In genomic region chr6:127094565-127094964, GRCm38 (mm10) we compare ENCODE assay signal across 10 mouse cellular contexts. TPM values are rescaled to one million over a fixed set of nuclear protein-coding genes. Genes with fewer than 3 reads are reported as not detected.
DNase-seq lines count a peak whose midpoint lies in the region; ATAC-seq and TF ChIP-seq lines count a peak whose summit lies in the region.
"Had no signal": no experiment of that assay in that cellular context is flagged by ENCODE, and none has a peak within 500 bp of the region (broad histone marks: within the 10 kb centered on the region; RNA-seq: fewer than 3 reads in every experiment).

No protein-coding gene starts in this region.

- H3K9me3 ChIP-seq in stomach, postnatal 0 days (ENCODE audit: control insufficient read depth, low read length), result no peaks in the 10 kb centered on the region
- H3K9me3 ChIP-seq: lung, embryonic 15.5 days had no signal

- H3K4me2 ChIP-seq in stomach, postnatal 0 days (replicated peaks; ENCODE audit: low read depth), result no peak overlapping the region
- H3K4me2 ChIP-seq: lung, embryonic 15.5 days had no signal

- H3K27me3 ChIP-seq in stomach, postnatal 0 days (ENCODE audit: control insufficient read depth, insufficient read depth, low read length), result no peaks in the 10 kb centered on the region
- H3K27me3 ChIP-seq: lung, embryonic 15.5 days had no signal

- intact Hi-C loops in left cerebral cortex, postnatal 36 days (cut with DNase I), result no loop called here

- TF ChIP-seq EP300 in stomach, postnatal 0 days (optimal IDR thresholded peaks at IDR 0.05), result no peak

- H3K4me3 ChIP-seq in stomach, postnatal 0 days (ENCODE audit: low read depth, low read length), result no peak overlapping the region
- H3K4me3 ChIP-seq: lung, embryonic 15.5 days had no signal

- no peaks in the 10 kb centered on the region for H3K4me1 ChIP-seq in stomach, postnatal 0 days (replicated peaks; ENCODE audit: control insufficient read depth, insufficient read depth)
- H3K4me1 ChIP-seq: lung, embryonic 15.5 days had no signal

- no peak overlapping the region for H3K9ac ChIP-seq in stomach, postnatal 0 days (ENCODE audit: low read length)
- H3K9ac ChIP-seq: lung, embryonic 15.5 days had no signal

- H3K27ac ChIP-seq in stomach, postnatal 0 days (replicated peaks), result no peak overlapping the region
- H3K27ac ChIP-seq: lung, embryonic 15.5 days had no signal

- no peak for ATAC-seq in stomach, postnatal 0 days (ENCODE audit: low FRiP score, low TSS enrichment)

- DNase-seq in cerebellum, postnatal 14 days, result peak; percentile 44 to 61
- DNase-seq in cerebellum, adult 9-10 months, result no peak
- peak; percentile 25 to 44 for DNase-seq in left cerebral cortex, adult 18-20 months (ENCODE audit: low spot score in 2 of 2)
- no peak for DNase-seq in left cerebral cortex, postnatal 36 days (ENCODE audit: low spot score in 2 of 2)
- peak; percentile 53 for DNase-seq in thymus, postnatal 4 days
- no peak for DNase-seq in thymus, postnatal 25 days
- peak; percentile 56 for DNase-seq in stomach, postnatal 0 days (ENCODE audit: low spot score)
- no peak for DNase-seq in ovary, adult 18-20 months (ENCODE audit: low spot score)

- 68% methylated on average over 7 of the region's 7 CpGs for WGBS in stomach, postnatal 0 days

- no peaks in the 10 kb centered on the region; the same call in 1 of the 2 replicates for H3K36me3 ChIP-seq in stomach, postnatal 0 days (ENCODE audit: control insufficient read depth, insufficient read depth, low read length)

- TF ChIP-seq CTCF in stomach, postnatal 0 days (IDR thresholded peaks at IDR 0.05; ENCODE audit: low read depth), result peak; percentile 69

RNA-seq across cellular contexts. Expression of gene Tigar, which starts 14.8 kb away (rescaled TPM):
- total RNA-seq in left cerebral cortex, adult 18-20 months (2021), result 10 to 100 TPM; 24.9 to 29.8 TPM
- 10 to 100 TPM; 24.1 to 25.0 TPM for total RNA-seq in left cerebral cortex, postnatal 36 days (2021)
- 4.1 and 5.2 TPM in 2 replicates for polyA plus RNA-seq in stomach, postnatal 0 days (2015; fragmentation: Nextera tagmentation; extraction: Ambion mirVana)

RNA-seq across cellular contexts. Expression of gene Fgf23, which starts 21.9 kb away (rescaled TPM):
- total RNA-seq in left cerebral cortex, adult 18-20 months (2021), result under 1 TPM; 0.40 to 0.49 TPM
- total RNA-seq in left cerebral cortex, postnatal 36 days (2021), result 1 to 10 TPM in 1 of 2 experiments, under 1 TPM in 1; 0.39 to 1.1 TPM
- polyA plus RNA-seq in stomach, postnatal 0 days (2015; fragmentation: Nextera tagmentation; extraction: Ambion mirVana), result not detected in 2 replicates
- total RNA-seq: neutrophil, adult 5-6 weeks had no signal
- polyA plus RNA-seq: lung, embryonic 15.5 days had no signal

RNA-seq across cellular contexts. Expression of gene Ccnd2, which starts 57.4 kb away (rescaled TPM):
- total RNA-seq in left cerebral cortex, adult 18-20 months (2021), result 10 to 100 TPM; 79.9 to 83.3 TPM
- 10 to 100 TPM; 86.5 to 89.5 TPM for total RNA-seq in left cerebral cortex, postnatal 36 days (2021)
- 433 and 478 TPM in 2 replicates for polyA plus RNA-seq in stomach, postnatal 0 days (2015; fragmentation: Nextera tagmentation; extraction: Ambion mirVana)

Comparison
In these comparisons a context has a peak if more than half of its experiments do, and no peak if none do; other contexts are left out.
1. DNase-seq: peak in cerebellum, postnatal 14 days (2 of 2), left cerebral cortex, adult 18-20 months (2 of 2), thymus, postnatal 4 days (single experiment) and stomach, postnatal 0 days (single experiment); none in cerebellum, adult 9-10 months (single experiment), left cerebral cortex, postnatal 36 days (0 of 2), thymus, postnatal 25 days (single experiment) and ovary, adult 18-20 months (single experiment).